10 mouse cellular contexts compared by ENCODE assay signal in the genomic region with DNA sequence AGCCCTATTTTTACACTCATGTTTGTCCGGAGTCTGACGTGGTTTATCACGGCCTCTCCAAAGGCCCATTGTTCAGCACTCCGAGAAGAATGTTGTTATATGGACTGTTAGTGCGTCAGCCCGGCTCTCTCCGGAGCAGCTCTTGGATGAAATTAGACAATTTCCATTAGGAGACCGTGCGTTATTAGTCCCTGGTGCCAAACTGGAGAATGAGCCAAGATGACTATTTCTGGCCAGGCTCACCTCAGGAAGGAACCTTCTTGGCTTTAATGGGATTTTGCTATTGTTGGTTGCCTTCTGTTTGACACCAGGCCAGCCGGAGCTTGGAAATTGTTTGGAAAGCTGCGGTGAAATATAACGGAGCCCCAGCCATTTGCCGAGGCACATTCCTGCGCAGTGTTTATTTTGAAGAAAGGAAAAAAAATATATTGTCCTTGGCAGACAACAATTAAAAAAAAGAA. TPM values are rescaled to one million over a fixed set of nuclear protein-coding genes. Genes with fewer than 3 reads are reported as not detected.
A peak's percentile ranks its signal among the peaks of the same experiment; 100 is the strongest.
DNase-seq lines count a peak whose midpoint lies in the region; ATAC-seq and TF ChIP-seq lines count a peak whose summit lies in the region.
"Had no signal": no experiment of that assay in that cellular context is flagged by ENCODE, and none has a peak within 500 bp of the region (broad histone marks: within the 10 kb centered on the region; RNA-seq: fewer than 3 reads in every experiment).

No protein-coding gene starts in this region.

- no peak for TF ChIP-seq POLR2A in small intestine, adult 2 months (IDR thresholded peaks at IDR 0.05; ENCODE audit: low read depth, low read length)

- H3K4me3 ChIP-seq in limb, embryonic 13.5 days: no peak overlapping the region
- no peak overlapping the region for H3K4me3 ChIP-seq in limb, embryonic 10.5 days
- no peak overlapping the region for H3K4me3 ChIP-seq in kidney, embryonic 14.5 days (ENCODE audit: low read length)
- no peak overlapping the region for H3K4me3 ChIP-seq in small intestine, adult 2 months (ENCODE audit: low read depth, low read length)
- no peak overlapping the region for H3K4me3 ChIP-seq in hindbrain, embryonic 10.5 days
- H3K4me3 ChIP-seq: embryonic facial prominence, embryonic 13.5 days had no signal

- H3K4me2 ChIP-seq in limb, embryonic 13.5 days (replicated peaks): 0 out of 2 replicates have a peak overlapping the region, but pooled peaks have one; percentile 11
- H3K4me2 ChIP-seq in kidney, embryonic 14.5 days (replicated peaks; ENCODE audit: low read depth, low read length): no peak overlapping the region
- H3K4me2 ChIP-seq: embryonic facial prominence, embryonic 13.5 days had no signal

- no peak for TF ChIP-seq CTCF in small intestine, adult 2 months (IDR thresholded peaks at IDR 0.05; ENCODE audit: extremely low read depth, insufficient read length, insufficient replicate concordance, low read depth, low read length)

- H3K9ac ChIP-seq in limb, embryonic 13.5 days: no peak overlapping the region
- no peak overlapping the region for H3K9ac ChIP-seq in kidney, embryonic 14.5 days (ENCODE audit: low read depth, low read length)
- H3K9ac ChIP-seq: embryonic facial prominence, embryonic 13.5 days had no signal

- H3K9me3 ChIP-seq in limb, embryonic 13.5 days: no peaks in the 10 kb centered on the region
- no peaks in the 10 kb centered on the region for H3K9me3 ChIP-seq in limb, embryonic 10.5 days (replicated peaks)
- no peaks in the 10 kb centered on the region for H3K9me3 ChIP-seq in kidney, embryonic 14.5 days (ENCODE audit: control insufficient read depth, low read length)
- no peaks in the 10 kb centered on the region for H3K9me3 ChIP-seq in hindbrain, embryonic 10.5 days
- H3K9me3 ChIP-seq: embryonic facial prominence, embryonic 13.5 days; G1E had no signal

- intact Hi-C loops in left cerebral cortex, postnatal 36 days (cut with DNase I): no loop called here

- H3K4me1 ChIP-seq in limb, embryonic 13.5 days: peaks cover 7% of the 10 kb centered on the region; the same call in 1 of the 2 replicates
- H3K4me1 ChIP-seq in limb, embryonic 10.5 days: 0 out of 2 replicates have a peak, but pooled peaks cover 3% of the 10 kb centered on the region
- 0 out of 2 replicates have a peak, but pooled peaks cover 2% of the 10 kb centered on the region for H3K4me1 ChIP-seq in kidney, embryonic 14.5 days (ENCODE audit: control insufficient read depth, insufficient read depth, low read length)
- no peaks in the 10 kb centered on the region for H3K4me1 ChIP-seq in small intestine, adult 2 months (ENCODE audit: control insufficient read depth, insufficient read depth, insufficient read length, low read length)
- peaks cover 4% of the 10 kb centered on the region for H3K4me1 ChIP-seq in hindbrain, embryonic 10.5 days (replicated peaks)
- H3K4me1 ChIP-seq: embryonic facial prominence, embryonic 13.5 days had no signal

- DNase-seq in limb, embryonic 10.5 days (ENCODE audit: low spot score): no peak
- DNase-seq in gastrocnemius, postnatal 25 days: peak; percentile 69
- DNase-seq in hindbrain, embryonic 10.5 days (ENCODE audit: low spot score): no peak
- DNase-seq in left cerebral cortex, postnatal 36 days (ENCODE audit: low spot score in 2 of 2): no peak
- DNase-seq in layer of hippocampus, postnatal 14 days (ENCODE audit: low spot score in 2 of 2): no peak

- peak overlapping the region; percentile 44; the same call in 1 of the 2 replicates for H3K27ac ChIP-seq in limb, embryonic 13.5 days
- H3K27ac ChIP-seq in limb, embryonic 10.5 days: no peak overlapping the region
- H3K27ac ChIP-seq in kidney, embryonic 14.5 days (ENCODE audit: low read depth, low read length): peak overlapping the region; percentile 48; the same call in 1 of the 2 replicates
- 0 out of 2 replicates have a peak overlapping the region, but pooled peaks have one; percentile 9 for H3K27ac ChIP-seq in small intestine, adult 2 months (ENCODE audit: insufficient read depth, low read depth, low read length)
- no peak overlapping the region for H3K27ac ChIP-seq in hindbrain, embryonic 10.5 days
- H3K27ac ChIP-seq: embryonic facial prominence, embryonic 13.5 days had no signal

- H3K36me3 ChIP-seq in limb, embryonic 13.5 days: no peaks in the 10 kb centered on the region
- no peaks in the 10 kb centered on the region for H3K36me3 ChIP-seq in limb, embryonic 10.5 days
- no peaks in the 10 kb centered on the region for H3K36me3 ChIP-seq in kidney, embryonic 14.5 days (ENCODE audit: control insufficient read depth, insufficient read depth, low read length)
- no peaks in the 10 kb centered on the region for H3K36me3 ChIP-seq in small intestine, adult 2 months (ENCODE audit: control insufficient read depth, insufficient read depth, low read length)
- no peaks in the 10 kb centered on the region for H3K36me3 ChIP-seq in hindbrain, embryonic 10.5 days
- H3K36me3 ChIP-seq: embryonic facial prominence, embryonic 13.5 days; G1E had no signal

- ATAC-seq in limb, embryonic 13.5 days (ENCODE audit: low FRiP score, low read depth): peak; percentile 57
- ATAC-seq in kidney, embryonic 14.5 days (ENCODE audit: low FRiP score, low TSS enrichment): peak; percentile 48; the same call in 1 of the 2 replicates

- 60% methylated on average over 14 of the region's 14 CpGs for whole genome bisulfite sequencing in limb, embryonic 13.5 days
- WGBS in limb, embryonic 10.5 days: 85% methylated on average over 14 of the region's 14 CpGs
- 51% methylated on average over 14 of the region's 14 CpGs for WGBS in kidney, embryonic 14.5 days
- 56% methylated on average over 14 of the region's 14 CpGs for WGBS in small intestine, adult 2 months
- WGBS in hindbrain, embryonic 10.5 days: 77% methylated on average over 14 of the region's 14 CpGs

- H3K27me3 ChIP-seq in limb, embryonic 13.5 days: peaks cover 10% of the 10 kb centered on the region
- H3K27me3 ChIP-seq in limb, embryonic 10.5 days (ENCODE audit: low read depth, poor library complexity, severe bottlenecking): 0 out of 2 replicates have a peak, but pooled peaks cover 5% of the 10 kb centered on the region
- no peaks in the 10 kb centered on the region; the same call in 1 of the 2 replicates for H3K27me3 ChIP-seq in kidney, embryonic 14.5 days (ENCODE audit: control insufficient read depth, insufficient read depth, low read length)
- 0 out of 2 replicates have a peak, but pooled peaks cover 3% of the 10 kb centered on the region for H3K27me3 ChIP-seq in small intestine, adult 2 months (ENCODE audit: control insufficient read depth, insufficient read depth, low read length)
- 0 out of 2 replicates have a peak, but pooled peaks cover 3% of the 10 kb centered on the region for H3K27me3 ChIP-seq in hindbrain, embryonic 10.5 days (ENCODE audit: insufficient read depth, poor library complexity, severe bottlenecking)

RNA-seq across cellular contexts. Expression of gene Hlx, which starts 16.3 kb away (rescaled TPM):
- 26.2 and 30.3 TPM in 2 replicates for polyA plus RNA-seq in limb, embryonic 13.5 days (2015; fragmentation: Nextera tagmentation; extraction: Ambion mirVana)
- polyA plus RNA-seq in limb, embryonic 10.5 days (2016; fragmentation: Nextera tagmentation; extraction: Ambion mirVana): 7.2 and 9.5 TPM in 2 replicates
- 10 to 100 TPM in 1 of 2 experiments, 1 to 10 TPM in 1; 5.9 to 10.0 TPM for total RNA-seq in gastrocnemius, postnatal 25 days (2021)
- polyA plus RNA-seq in kidney, embryonic 14.5 days (2014; fragmentation: Nextera tagmentation; extraction: Ambion mirVana): 6.9 and 8.0 TPM in 2 replicates
- polyA plus RNA-seq in small intestine, adult 2 months (2012; rRNA removed): 12.2 and 18.4 TPM in 2 replicates
- 4.7 and 6.9 TPM in 2 replicates for polyA plus RNA-seq in hindbrain, embryonic 10.5 days (2016; fragmentation: Nextera tagmentation; extraction: Ambion mirVana)
- total RNA-seq in left cerebral cortex, postnatal 36 days (2021): 1 to 10 TPM; 1.1 to 1.4 TPM
- 1 to 10 TPM; 1.2 to 2.6 TPM for total RNA-seq in layer of hippocampus, postnatal 14 days (2021)

Comparison
In these comparisons a context has a peak if more than half of its experiments do, and no peak if none do; other contexts are left out.
1. H3K27ac ChIP-seq: peak in limb, embryonic 13.5 days (single experiment), kidney, embryonic 14.5 days (single experiment) and small intestine, adult 2 months (single experiment); none in limb, embryonic 10.5 days (single experiment) and hindbrain, embryonic 10.5 days (single experiment).